Mouse (Mus musculus): Measurements from ENCODE around the gene Gm20671.
A peak's percentile ranks its signal among the peaks of the same experiment; 100 is the strongest.
"Not testable (repeated sequence)": the region's sequence is repeated elsewhere in the genome, so short reads cannot be mapped to it uniquely, and the experiment has no call there.

Gm20671 gene

DNA sequence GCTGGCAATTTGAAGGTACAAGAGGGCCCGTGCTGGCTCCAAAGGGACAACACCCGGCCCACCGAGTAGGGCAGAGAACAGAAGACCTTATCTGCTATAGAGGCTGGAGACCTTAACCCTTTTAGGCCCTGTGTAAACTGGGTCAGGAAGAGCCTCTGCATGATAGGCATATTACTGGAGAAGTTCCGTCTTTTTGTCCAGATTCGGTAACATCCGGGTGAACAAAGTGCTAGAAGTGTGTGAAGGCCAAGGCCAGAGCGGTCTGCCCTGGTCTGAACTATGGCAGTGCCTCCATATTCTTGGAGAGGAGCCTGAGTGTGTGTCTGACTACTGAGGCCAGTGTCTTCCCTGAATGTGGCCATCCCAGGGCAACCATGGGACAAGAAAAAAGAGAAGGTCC lies at the start of gene Gm20671:
Gene Gm20671 (minus strand): TSS at position 101 of the 400 bp plus-strand sequence.
- DNase-seq, result no peak

DNA sequence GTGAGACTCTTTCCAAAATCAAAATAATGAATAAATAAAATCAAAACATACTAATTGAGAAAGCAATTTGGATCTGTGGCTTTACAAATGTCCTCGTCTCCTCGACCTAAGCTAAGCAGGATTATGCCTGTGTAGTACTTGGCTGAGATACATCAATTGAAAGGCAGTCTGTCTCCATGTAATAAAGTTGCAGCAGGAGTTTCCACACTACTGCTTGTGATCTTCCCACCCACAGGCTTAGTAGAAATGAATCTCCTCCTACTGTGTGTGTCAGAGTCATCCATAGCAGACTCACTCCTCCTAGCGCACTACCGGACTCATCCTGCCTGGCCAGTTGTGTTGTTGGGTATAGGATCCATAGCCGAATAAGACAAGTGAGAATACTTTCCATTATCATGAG lies 45.4 kb upstream of the Gm20671 start:
- DNase-seq, result no peak

DNA sequence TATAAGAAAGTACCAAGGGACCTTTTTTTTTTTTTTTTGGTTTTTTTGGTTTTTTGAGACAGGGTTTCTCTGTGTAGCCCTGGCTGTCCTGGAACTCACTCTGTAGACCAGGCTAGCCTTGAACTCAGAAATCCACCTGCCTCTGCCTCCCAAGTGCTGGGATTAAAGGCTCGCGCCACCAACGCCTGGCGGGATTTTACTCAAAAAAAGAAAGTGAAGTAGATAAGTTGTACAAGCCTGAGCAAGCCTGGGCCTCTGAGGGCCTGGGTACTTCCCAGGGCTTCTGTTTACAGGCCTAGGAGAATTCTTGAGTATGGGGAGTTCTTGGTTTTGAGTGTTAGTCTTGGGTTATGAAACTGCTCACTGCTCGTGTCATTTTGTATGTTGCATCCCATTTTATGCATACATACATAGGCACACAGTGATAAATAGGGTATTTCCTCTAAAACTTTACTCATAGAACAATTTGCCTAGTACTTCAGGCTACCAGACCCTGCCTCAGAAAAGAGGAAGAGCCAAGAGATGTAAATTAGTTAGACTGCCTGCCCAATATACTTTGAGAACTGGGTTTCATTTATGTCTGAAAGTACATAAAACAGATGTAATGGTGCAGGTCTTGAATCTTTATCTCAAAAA lies 42.6 kb upstream of the Gm20671 start:
- DNase-seq, result no peak

DNA sequence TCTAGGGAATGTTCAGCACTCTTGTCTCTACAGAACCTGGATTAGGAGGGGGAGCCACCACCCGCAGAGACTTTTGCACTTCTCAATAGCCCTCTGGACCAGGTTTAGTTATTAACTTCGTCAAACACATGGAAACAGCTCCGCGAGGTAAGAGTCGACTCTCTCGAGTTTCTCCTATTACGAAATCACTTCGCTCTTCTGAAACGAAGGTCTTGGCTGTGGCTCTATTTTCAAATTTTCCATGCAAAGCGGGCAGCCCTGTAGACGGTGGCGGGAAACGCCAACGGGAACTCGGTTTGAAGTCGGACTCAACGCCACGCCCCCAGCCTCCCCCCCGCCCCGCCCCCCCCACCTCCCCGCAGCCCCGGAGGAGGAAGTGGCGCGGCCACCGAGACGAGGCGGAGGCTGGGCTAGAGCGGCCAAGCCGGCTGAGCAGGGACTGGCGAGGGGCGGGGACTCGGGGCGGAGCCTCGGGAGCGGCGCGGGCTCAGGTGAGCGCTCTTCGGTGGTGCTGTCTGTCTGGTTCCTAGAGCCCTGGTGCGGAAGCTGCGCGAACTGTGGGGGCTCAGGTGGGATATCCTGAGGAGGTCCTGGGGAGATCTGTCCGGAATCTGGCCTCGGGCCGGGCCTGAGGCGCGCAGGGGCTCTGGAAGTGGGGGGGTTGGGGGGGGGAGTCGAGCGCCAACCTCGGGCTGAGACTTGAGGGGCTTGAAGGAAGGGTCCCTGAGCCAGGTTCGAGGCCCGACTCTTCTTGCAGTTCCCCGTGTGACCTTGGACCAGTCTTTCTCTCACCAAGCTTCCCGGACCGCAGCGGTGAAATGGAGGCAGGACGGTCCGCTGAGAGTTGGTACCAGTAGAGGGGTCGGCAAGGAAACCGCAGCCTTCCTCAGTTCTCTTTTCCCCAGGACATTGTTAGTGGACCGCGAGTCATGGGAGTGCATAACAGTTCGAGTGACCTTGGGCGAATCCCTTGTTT lies 36.6 kb upstream of the Gm20671 start, which contains the start of gene Depdc5:
Gene Depdc5 (plus strand): TSS at position 449 of the 976 bp plus-strand sequence.
- peak; percentile 95 for DNase-seq

DNA sequence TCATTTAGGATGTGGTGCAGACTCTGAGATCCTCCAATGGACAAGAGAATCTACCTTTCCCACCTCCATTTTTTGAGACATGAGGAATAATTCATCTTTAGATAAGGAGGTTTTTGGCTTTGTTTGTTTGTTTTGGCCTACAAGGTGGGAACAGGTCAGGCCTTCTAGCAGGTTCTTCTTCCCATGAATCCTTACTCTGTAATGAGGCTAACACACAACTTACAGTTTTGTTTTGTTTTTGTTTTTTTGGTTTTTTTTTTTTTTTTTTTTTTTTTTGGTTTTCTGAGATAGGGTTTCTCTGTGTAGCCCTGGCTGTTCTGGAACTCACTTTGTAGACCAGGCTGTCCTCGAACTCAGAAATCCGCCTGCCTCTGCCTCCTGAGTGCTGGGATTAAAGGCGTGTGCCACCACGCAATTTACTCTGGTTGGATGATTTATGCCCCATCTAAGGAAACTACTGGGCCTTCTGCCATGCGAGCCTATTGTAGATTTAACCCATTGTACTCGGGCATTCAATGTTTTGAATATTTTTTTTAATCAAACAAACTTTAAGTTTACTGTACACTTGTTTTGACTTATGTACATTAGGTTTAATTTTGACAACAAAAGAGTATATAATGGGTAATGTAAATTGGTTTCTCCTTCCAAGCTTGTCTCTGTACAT lies 35.7 kb upstream of the Gm20671 start:
- DNase-seq, result no peak

DNA sequence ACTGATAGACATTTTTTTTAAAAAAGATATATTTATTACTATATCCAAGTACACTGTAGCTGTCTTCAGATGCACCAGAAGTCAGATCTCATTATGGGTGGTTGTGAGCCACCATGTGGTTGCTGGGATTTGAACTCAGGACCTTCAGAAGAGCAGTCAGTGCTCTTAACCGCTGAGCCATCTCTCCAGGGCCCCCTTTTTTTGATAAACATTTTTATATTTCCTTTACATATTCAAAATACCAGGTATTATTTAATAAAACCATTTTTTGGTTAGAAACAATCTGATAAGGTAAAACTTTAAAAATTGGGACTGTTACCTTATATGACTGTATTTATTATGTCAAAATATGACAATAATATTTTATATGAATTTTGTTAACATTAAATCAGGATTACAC lies 34.2 kb upstream of the Gm20671 start:
- no peak for DNase-seq

DNA sequence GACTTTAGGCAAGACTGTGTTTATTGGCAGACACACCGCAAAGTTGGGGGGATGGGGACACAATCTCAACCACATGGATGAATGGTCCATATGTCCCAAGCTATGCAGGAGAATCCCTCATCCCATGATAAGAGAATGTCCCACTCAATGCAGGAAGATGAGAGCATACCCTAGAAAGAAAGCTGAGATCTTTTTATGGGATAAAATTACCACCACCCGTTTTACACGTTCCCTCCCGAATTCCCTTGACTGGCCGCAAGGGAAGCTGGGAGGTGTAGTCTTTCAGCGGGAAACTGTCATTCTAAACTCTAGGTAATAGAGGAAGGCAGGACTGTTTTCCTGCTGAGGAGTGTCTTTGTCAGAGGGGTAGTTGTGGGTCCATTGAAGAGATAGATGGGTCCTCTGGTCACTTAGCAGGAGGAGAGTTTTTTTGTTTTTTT lies 30.9 kb upstream of the Gm20671 start:
- DNase-seq, result peak in 1 of 2 experiments; percentile 24

DNA sequence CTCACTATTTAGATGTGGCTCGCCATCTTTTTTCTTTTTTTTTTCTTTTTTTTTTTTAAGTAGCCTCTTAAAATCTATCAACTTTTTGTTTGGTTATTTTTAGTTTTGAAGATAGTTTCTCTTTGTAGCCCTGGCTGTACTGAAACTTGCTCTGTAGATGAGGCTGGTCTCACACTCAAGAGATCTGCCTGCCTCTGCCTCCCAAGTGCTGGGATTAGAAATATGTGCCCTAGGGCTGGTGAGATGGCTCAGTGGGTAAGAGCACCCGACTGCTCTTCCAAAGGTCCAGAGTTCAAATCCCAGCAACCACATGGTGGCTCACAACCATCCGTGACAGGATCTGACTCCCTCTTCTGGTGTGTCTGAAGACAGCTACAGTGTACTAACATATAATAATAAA lies 28.4 kb upstream of the Gm20671 start:
- DNase-seq, result not testable (repeated sequence)

DNA sequence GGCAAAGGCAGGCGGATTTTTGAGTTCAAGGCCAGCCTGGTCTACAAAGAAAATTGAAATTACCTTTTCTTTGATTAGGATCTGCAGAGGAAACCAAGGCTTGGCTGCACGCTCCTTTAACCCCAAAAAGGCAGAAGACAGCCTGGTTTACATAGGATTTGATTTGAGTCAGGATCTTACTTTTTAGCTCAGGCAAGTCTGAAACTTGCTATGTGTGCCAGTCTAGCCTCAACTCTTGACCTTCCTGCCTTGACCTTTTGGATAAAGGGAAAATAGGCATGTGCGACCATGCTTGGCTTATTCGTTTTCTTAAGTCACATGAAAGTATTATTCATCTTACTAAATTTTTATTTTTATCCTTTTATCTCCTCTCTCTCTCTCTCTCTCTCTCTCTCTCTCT lies 27.9 kb upstream of the Gm20671 start:
- DNase-seq, result no peak

DNA sequence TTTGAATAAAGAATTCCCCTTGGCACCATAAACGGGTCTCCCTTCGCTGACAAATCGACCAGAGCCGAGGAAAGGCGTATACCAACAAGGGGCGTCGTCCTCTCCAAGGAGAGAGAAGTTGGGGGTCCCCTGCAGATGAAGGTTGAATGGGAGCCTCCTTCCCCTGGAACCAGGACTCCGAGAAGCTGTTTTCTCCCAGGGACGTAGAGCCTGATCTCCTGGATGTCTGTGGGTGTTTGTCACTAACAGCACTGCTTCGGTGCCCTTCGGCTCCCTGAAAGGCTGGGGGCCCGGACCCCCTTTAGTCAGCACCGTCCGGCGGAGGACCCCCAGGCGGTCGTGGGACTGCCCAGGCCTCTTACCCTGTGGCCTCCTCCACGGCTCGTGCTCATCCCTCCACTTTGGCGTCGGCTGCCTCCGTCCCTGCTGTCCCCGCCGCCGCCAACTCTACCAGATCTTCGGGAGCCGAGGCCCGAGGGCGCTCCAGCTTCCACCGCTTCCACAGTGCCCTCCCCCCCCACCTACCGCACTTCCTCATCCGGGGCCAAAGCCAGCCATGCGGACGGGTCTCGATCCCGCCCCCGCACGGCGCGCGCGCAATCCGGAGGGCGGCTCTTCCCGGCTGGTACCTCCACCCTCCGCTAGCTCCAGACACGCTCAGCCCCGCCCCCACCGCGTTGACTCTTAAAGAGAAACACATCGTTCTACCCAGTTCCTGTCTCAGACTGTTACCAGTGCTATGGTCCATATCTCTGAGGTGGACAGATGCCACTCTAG lies 27.0 kb upstream of the Gm20671 start, which contains the start of gene Prr14l:
Gene Prr14l (minus strand): TSS at position 526 of the 777 bp plus-strand sequence.
- DNase-seq, result peak; percentile 97

DNA sequence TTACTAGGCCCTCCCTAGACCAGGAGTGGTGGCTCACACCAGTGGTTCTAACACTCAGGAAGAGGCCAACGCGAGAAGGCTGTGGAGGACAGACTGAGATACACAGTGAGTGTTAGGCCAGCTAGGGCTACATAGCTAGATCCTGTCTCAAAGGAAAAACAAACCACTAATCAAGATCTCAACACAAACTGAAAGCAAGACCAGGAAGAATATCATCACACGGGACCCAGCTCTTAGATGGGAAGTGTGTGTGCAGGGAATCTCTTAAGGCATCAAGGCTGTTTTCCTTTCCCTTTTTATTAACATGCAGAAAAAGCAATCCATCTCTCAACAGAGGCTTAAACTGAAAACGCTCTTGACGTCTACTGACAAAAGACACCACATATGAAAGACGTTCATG lies 25.1 kb upstream of the Gm20671 start:
- DNase-seq, result no peak

DNA sequence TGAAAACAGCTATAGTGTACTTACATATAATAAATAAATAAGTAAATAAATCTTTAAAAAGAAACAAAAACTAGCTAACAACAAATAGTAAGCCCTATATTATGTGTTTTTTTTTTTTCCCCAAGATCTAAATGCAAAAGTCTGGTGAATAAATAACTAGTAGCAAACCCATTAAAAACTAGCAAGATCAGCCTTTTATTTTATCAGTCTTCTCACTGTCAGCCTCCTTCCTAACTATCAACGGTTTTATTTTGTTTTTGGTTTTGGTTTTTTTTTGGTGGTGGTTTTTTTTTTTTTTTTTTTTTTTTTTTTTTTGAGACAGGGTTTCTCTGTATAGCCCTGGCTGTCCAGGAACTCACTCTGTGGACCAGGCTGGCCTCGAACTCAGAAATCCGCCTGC lies 22.7 kb upstream of the Gm20671 start:
- not testable (repeated sequence) for DNase-seq

DNA sequence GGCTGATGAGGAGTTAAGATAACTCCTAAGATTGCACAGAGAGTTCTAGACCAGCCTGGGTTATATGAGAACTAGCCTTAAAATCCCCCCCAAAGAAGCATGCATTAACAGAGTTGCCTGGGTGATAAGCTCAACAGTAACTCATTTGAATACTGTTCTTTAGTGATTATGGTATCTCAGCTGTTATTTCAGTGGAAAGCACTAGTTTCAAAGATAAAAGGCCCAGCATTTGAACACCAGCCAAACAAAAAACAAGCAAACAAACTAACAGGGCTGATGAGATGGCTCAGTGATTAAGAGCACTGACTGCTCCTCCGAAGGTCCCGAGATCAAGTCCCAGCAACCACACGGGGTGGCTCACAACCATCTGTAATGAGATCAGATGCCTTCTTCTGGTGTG lies 22.3 kb upstream of the Gm20671 start:
- no peak for DNase-seq

DNA sequence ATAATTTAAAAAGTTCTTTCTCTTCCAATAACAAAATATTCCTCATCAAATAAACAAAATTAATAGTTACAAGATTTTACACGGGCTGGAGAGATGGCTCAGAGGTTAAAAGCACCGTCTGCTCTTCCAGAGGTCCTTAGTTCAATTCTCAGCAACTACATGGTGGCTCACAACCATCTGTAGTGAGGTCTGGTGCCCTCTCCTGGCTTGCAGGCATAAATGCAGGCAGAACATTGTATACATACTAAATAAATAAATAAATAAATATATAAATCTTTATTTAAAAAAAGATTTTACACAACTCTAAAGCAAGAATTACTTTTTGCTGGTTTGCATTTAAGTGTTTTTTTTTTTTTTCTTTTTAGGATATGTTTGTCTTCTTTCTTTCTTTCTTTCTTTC lies 13.1 kb upstream of the Gm20671 start:
- DNase-seq, result no peak

DNA sequence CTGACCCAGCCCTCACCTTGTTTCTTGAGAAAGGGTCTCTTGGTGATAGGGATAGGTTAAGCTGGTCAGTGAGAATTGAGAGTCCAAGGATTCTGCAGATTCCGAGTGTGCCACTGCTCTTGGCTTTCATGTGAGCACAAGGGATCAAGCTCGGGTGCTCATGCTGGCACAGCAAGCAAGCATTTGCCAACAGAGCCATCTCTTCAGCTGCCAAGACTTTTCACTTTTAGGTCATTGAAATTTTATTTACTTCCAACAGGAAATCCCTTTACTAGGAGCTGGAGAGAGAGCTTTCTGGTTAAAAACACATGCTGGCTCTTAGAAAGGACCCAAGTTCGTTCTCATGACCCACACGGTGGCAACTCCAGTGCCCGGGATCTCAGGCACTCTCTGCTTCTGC lies 10.1 kb upstream of the Gm20671 start:
- DNase-seq, result no peak

DNA sequence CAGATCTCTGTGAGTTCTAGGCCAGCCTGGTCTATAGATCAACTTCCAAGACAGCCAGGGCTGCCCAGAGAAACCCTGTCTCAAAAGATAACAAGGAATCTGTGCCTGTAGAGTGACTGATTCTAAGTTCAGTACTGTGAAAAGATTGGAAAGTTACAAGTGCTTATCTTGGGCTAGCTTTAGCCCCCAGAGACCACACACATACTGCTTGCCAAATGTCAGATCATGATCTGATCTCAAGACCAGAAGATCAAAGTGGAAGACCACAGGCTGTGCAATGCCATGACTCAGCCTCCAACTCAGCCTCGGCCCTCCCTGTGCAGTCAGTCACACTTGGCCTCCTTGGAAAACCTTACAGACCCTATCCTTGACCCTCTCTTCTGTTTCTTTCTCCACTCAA lies 7.6 kb upstream of the Gm20671 start:
- DNase-seq, result no peak

DNA sequence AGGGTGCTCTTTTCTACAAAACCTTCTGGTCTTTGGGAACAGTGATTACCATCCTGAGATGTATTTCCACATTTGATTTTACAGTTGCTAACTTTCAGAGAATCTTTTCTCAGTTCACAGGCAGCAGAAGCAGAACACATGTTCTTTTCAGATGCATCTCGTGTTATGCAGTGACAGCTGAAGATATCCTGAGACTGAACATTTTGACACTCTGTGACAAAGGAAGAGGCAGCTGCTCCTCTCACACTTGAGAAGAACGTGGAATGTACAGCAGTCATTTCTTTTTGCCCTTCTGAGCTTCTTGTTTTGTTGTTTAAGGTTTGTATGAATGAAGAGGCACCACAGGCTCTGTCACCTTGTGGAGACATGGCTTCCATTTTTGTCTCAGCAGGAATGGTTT lies 3.1 kb upstream of the Gm20671 start:
- DNase-seq, result no peak

DNA sequence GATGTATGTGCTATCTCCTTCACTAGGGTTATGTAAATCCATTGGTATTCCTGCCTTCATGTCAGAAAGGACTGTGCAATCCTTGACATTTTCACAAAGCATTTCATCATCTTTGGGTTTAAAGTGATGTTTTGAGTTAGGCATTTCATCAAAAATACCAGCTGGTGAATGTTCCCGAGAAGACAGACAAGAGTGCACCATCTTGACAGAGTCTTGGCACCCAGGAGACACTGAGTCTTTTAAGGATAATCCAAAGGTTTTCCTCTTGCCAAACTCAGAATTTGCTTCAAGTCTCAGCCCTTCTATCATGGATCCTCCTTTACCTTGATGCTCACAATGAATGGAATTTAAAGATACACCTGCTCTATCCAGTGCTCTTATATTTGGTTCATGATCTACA lies 1.9 kb upstream of the Gm20671 start:
- DNase-seq, result not testable (repeated sequence)

DNA sequence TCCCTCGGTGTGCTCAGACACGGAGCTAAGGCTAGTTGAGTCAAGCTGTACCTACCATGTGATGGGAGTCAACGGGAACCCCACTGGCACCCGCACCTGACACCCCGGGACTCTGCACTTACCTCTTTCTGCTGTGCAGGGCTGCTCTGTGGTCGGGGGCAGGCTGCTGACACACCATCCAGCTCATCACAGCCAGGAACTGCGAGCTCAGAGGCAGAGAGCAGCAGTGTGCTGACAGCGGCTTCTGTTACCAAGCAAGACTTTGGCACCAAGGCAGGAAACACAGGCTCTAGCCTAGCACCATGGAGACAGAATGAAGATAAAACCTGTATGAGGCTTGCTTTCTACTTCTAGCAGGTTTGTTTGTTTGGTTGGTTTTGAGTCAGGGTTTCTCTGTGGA lies 6.4 kb downstream of the Gm20671 start:
- no peak for DNase-seq

DNA sequence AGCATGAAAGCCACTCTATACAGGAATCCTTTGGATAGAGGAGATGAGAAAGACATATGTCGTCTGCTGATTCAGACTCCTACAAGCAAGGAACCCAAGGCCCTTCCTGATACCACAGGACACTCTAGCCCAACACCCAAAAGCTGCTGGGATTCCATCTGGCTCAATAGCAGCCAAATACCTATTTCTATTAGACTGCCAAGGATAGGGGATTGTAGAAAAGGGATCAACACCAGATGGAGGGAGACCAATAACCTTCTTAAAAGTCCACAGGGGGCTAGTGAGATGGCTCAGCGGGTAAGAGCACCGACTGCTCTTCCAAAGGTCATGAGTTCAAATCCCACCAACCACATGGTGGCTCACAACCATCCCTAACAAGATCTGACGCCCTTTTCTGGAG lies 11.5 kb downstream of the Gm20671 start:
- DNase-seq, result no peak

DNA sequence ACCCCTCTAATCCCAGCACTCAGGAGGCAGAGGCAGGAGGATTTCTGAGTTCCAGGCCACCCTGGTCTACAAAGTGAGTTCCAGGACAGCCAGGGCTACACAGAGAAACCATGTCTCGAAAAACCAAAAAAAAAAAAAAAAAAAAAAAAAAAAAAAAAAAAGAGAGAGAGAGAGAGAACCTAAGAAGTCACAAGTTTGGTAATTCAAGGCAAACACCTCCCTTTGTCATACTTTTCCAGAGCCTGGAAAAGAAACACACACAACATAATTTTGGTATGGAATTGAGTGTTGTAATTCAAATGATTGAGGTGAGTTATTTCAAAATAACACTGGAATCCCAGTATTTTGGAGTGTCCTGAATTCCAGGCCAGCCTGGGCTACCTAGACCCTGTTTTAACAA lies 40.5 kb downstream of the Gm20671 start:
- DNase-seq, result not testable (repeated sequence)

DNA sequence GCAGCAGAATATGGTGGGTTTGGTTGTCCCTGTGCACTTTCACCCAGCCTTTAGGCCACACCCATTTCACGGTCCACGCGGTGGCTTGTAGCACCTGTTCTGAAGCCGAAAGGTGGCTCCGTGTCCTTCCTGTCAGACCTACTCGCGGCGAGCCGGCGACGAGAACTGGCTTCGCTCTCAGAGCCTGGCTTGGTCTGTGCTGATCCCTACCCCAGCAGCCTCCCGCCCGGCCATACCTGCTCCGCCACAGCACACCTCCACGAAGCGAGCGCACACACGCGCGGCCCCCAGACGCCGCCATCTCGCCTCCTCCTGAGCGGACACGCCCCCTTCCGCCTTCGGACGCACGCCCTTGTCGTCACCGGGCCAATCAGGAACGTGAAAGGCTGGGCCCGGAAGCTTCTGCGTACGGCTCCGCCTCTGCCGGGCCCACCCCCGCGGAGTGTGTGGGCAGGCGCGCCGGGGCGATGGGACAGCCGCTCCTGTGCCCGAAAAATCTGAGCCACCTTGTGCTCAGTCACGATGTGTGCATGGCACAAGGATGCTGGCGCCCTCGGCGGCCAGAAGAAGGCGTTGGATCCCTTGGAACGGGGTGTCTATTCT lies 41.5 kb downstream of the Gm20671 start, which contains the start of gene Pisd:
Gene Pisd (minus strand): TSS at position 334 of the 603 bp plus-strand sequence.
- DNase-seq, result peak; percentile 90 to 91
